Mouse (Mus musculus) cerebellum, adult (tissue): ENCODE results near the gene Gch1.

Experiments used
- ATAC-seq: cut with Nextera tagmentation; 2 replicates; pipeline ENCODE4 v1.9.2; 2017; ENCODE audit warnings: mild to moderate bottlenecking, moderate library complexity, mixed read lengths; ENCODE audit not compliant: insufficient number of reproducible peaks, low FRiP score, low TSS enrichment

The Gch1 gene

DNA sequence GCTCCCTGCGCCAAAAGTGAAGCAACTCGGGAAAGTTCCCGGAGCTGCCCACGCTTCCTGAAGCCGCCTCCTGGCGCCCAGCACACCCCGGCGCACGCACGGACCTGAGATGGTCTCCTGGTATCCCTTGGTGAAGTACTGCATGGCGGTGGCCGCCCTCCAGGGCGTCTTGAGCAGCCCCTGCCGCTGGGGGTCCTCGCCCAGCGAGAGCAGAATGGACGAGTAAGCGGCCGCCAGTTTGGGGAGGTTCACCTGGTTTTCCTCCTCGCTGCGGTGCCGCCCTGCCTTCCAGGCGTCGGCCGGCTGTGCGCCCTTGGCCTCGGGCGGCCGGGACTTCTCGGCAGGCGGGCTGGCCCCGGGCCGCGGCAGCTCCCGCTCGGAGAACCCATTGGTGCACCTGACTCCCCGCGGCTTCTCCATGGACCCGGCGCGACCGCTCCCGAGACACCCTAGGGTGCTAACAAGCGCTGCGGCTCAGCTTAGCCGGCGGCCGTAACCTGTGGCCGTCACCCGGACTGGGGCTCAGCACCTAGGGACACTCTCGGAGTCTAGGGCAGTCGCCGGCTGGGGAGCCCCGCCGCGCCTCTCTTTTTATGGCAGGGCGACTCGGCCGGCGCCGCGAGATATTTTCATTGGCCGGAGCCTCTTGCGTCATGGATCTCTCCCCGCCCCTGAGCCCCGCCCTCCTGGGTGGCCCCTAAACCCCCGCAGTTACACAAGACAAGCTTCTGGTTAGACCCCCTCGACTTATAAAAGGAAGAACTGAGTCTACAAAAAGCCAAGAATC is at the start of gene Gch1:
TSS of gene Gch1 (minus strand) at position 566 of the 787 bp plus-strand sequence.
- ATAC-seq, result peak; percentile 71

DNA sequence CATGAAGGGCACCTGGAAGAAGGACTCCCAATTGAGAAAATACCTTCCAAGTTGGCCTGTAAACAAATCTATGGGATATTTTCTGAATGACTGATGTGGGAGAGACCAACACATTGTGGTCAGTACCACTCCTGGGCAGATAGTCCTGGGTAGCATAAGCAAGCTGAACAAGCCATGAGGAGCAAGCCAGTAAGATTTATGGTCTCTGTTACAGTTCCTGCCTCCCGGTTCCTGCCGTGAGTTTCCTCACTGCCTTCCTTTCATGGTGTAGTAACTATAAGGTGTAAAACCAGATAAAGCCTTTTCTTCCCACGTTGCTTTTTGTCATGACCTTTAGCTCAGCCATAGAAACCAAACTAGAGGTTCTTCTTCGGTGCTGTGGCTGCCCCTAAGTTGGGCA is 48.1 kb upstream of the Gch1 start:
- ATAC-seq, result no peak

DNA sequence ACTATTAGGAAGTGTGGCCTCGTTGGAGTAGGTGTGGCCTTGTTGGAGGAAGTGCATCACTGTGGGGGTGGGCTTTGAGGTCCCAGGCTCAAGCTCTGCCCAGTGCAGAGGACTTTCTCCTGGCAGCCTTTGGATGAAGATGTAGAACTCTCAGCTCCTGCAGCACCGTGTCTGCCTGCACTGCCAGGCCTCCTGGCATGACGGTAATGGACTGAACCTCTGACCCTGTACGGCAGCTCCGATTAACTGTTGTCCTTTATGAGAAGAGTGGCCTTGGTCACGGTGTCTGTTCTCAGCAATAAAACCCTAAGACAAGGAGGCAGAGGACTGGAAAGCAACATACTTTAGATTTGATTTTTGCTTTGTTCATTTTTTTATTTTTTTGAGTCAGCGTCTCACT is 47.3 kb upstream of the Gch1 start:
- ATAC-seq, result no peak

DNA sequence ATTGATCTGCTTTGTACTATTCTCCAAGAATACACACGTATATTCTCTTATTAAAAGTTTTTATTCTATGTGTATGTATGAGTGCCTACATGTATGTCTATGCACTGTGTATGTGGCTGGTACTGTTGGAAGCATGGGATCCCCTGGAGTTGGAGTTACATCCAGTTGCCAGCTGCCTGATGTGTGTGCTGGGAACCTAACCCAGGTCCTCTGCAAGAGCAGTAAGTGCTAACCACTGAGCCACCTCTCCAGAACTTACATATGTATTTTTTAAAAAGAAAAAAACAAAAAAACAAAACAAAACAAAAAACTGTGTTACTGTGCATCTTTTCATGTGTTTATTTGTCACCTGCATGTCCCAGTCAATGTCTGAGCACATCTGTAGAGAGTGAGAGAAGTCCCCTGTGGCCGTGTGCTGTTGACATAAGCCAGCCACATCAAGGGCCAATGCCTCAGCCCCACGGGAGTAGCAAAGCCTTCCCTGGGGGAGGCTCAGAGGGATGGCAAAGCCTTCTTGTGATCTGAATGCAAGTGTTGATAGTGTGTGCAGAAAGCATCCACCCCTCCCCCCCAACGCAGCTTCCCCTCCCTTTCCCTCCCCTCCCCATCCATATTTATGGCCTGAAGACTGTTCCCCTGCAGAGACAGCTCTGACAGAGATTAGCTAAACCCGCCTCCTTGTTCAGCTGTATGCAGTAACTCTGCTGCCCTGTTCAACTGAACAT is 45.5 kb upstream of the Gch1 start:
- ATAC-seq, result no peak

DNA sequence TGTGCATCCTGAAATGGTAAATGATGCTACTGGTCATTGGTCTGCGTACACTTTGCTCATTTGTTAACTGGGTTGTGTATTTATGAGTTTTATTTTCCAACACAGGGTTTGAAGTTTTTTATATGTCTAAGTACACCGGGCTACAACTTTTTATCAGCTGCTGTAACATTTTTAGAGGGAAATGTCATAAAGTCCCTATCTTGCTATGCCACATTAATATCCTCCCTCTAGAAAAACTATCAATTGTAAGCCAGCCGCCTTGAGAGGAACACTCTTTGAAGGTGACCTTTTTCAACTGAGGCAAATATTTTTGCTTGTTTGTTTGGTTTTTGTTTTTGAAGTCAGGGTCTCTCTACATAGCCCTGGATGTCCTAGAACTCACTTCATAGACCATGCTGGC is 44.8 kb upstream of the Gch1 start:
- no peak for ATAC-seq

DNA sequence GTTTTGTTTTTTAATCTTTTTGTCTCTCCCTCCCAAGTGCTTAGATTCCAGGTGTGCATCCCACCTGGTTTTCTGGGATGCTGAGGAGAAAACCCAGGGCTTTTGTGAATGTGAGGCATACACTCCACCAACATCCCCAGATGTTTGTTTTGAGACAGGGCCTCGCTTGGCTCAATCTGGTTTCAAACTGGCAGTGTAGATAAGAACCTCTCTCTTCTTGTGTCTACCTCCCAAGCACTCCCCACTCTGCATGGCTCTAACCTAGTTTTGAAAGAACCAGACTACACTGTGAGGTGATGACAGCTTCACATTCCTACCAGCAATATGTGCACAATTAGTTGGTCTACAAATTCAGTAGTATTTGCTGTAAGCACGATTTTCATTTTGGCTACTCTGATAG is 44.4 kb upstream of the Gch1 start:
- no peak for ATAC-seq

DNA sequence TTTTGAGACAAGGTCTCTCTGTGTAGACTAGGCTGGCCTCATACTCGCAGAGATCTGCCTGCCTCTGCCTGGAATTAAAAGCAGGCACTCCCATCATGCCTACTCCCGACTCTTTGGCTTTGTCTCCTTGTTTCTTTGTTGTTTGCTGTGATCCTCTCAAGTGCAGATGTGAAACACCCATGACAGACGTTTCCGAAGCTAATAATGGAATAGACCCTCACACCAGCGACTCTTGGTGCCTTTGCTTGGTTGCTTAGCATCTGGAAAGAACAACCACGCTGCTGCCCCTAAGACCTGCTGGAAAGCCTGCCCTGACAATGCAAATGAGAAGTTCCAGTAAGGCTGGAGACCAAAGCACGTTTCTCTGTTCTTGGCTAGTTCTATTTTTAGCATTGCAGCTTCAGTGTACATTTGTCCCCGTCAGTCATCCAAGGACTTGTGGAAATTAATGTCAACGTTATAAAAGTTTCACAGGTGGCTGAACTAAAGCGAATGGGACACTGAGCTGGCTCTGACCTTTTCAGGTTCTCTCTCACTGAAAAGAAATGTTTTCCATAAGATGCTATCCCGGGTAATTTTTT is 40.7 kb upstream of the Gch1 start:
- no peak for ATAC-seq

DNA sequence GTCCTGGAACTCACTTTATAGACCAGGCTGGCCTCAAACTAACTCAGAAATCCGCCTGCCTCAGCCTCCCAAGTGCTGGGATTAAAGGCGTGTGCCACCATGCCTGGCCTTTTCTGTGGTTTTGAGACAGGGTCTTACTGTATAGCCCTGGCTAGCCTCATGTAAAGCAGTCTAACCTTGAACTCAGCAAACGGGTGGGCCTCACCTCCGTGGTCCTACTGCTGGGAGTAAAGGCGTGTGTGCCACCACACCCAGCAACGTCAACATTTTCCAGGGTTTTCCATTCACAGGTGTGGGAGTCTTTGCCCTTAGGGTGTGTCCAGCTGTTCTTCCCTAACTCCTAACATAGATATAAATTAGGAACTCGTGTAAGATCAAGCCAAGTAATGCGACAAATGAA is 36.7 kb upstream of the Gch1 start:
- ATAC-seq, result no peak

DNA sequence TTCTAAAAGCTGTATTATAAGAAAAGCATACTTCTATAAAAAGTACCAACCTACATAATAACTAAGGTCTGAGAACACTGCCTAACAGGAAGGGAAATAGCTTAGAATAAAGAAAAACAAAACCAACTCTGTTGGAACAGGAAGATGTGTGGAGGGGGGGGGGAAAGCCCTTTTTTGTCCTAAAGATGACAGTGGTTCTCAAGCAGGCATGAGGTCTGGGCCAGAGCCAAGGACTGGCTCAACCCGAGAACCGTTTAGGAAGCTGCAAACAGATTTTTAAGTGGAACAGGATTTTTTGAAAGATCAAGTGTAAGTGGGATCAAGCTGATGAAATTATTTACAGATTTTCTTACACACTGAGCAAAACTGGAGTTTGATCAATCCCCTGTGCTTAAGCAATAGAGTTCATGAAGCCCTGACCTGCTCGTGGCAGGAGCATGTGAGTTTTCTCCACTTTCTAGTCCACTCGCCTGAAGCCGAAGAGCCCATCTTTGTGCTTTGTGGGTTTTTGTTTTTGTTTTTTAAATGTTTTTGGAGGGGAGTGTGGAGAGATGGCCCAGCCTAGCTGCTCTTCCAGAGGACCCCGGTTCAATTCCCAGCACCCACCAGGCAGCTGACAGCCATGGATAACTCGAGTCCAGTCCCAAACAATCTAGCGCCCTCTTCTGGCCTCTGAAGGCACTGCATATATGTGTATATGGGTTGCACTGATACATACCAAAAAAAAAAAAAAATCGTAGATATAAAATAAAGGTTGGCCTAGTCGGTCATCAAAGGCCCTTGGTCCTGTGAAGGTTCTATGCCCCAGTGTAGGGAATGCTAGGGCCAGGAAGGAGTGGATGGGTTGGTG is 35.5 kb upstream of the Gch1 start:
- no peak for ATAC-seq

DNA sequence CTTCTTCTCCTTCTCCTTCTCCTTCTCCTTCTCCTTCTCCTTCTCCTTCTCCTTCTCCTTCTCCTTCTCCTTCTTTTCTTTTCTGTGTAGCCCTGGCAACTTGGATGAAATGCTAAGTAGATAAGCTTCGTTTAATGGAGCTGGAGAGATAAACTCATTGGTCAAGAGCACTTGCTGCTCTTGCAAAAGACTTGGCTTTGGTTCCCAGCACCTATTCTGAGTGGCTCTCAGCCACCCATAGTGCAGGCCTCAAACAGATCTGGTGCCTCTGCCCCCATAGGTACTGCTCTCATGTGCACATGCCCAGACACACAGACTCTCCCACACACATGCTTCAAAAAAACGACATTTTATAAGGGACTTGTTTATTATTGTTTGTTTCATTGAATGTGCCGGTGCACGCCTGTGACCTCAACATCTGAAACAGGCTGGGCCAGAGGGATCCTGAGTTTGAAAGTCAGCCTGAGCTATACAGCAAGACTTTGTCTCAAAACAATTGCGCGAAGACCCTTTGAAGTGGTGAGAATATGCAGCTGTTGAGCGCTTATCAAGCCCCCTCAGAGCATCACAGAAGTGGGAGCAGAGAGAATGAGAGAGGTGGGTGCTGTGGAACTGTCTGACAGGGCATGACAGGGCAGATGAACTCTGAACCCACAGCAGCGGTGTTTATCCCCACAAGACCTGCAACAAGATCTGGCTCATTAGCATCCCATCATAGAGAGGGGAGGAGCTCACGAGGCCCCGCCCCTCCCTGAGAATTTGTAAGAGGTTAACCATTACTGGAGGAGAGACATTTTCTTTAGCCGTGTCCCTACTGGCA is 33.6 kb upstream of the Gch1 start:
- no peak for ATAC-seq

DNA sequence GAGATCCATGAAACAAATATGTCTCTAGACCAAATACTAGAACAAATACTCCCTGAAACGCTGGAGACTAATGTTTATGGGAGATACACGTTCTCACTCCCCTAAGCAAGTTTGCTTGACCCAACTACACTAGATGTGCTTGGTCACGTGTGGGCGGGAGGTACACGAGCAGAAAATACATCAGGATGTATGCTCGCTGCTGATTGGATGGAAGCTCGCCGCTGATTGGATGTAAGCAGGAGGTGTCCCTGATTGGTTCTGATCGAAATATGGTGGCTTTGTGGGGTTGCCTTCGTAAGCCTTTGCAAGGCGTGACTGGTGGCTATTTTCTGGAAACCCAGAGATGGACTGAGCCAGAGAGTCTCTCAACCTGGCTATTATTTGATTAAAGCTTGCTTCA is 32.4 kb upstream of the Gch1 start:
- no peak for ATAC-seq

DNA sequence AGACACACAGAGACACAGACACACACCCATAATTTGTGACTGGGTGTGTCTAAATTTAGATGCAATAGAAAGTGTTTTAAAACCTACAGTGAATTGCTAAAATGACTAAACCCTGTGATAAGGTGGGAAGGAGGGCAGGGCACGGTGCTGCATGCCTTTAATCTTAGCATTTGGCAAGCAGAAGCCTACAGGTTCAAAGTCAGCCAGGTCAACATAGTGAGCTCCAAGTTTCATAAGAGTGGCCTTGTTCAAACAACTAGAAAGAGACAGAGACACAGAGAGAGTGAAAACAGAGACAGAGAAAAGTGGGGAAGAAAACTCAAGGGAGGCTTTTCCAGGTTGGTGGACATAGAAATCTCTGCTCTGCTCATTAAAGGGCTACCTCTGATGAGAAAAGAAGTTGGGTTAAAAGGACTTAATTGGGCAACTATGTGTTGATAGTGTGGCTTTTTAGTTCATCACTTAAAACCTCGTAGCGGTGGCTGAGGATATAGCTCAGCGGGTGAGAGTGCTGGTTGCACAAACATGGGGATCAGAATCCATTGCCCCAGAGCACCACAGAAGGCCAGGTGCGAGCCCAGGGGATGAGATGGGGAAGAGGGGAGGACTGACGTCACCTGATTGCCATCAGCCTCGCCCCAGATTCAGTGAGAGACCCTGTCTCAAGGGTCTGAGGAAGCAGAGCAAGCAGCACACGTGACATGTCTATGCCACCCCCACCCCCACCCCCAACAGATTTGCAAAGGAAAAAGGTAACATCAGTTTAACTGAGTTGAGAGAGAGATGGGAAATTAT is 31.2 kb upstream of the Gch1 start:
- ATAC-seq, result no peak

DNA sequence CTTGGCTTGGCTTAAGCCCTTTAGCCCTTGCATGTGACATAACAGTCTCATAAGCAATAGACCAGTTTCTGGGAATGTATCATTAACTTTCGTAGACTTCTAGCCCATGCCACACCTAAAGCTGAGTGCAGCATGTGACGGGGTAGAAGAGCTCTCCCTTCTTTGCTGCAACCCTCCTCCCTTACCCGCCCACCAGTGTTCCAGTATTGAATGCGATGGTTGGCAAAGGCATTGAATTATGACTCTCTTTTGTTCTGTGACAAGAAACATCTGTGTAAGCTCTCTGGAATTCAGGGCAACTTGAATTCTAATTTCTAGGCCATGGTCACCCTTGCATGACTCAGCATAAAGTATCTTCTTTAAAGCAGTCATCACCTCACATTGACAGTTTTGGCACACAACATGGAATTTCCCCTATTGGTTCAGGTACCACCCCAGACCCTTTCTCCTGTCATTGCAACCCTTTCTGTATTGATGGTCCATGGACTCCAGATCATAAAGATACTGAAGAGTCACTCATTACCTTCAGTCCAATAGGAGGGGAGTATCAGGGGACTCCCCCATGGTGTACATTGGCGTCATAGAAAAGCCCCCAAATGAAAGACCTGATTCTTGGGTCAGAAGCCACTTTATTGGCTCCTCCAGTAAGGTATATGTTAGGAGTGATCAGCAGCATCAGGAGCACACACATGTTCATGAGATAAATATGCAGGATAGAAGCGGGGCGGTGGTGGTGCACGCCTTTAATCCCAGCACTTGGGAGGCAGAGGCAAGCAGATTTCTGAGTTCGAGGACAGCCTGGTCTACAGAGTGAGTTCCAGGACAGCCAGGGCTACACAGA is 29.8 kb upstream of the Gch1 start:
- ATAC-seq, result no peak

DNA sequence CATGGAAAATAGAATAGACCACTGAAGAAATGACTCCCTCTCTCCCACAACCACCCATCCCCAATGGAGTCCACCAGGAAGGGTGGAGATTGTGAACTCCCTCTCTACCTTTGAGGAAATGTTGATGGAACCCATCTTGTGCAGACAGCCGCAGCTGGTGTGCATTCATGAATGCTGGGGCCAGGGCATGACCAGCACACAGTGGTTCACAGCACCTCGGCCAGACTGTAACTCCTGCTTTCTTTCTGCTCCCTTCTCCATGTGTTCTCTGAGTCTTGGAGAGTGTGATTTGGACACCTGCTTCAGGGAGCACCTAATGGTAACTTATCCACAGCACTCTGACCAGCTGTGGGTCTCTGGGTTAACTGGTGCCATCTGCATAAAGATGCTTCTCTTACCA is 27.3 kb upstream of the Gch1 start:
- ATAC-seq, result no peak

DNA sequence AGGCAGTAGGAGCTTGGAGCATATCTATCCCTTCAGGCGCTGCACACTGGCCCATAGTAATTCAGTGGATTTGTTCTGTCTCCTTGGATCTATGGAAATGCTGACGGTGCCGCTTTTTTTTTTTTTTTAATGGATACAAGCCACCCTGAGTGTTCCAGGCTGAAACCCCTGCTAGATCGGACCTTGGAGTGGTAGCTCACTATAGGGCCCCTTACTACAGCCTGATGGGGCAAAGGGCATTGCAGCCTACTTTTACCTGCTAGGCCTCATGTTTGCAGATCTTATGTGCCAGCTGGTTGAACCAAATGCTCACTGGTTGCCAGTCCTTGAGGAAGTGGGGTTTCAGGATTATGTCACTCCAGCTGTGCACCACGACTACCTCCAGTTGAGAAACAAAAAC is 25.2 kb upstream of the Gch1 start:
- ATAC-seq, result no peak

DNA sequence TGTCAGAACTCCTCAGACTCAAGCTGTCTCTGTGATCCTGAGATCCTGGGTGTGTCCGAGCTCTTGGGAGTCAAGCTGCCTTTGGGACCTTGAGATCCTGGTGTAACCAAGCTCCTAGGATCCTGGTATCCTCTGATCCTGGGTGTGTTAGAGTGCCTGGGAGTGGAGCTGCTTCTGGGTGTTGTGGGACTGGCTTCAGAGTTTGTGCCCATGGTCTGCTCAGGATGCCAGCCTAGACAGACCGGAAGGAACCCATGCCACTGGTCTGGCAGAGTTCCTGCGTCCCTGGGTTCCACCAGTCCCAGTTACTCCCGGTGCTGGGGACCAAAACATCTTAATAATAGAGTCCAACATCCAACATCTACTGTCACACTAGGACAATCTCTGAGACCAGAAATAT is 24.1 kb upstream of the Gch1 start:
- ATAC-seq, result no peak

DNA sequence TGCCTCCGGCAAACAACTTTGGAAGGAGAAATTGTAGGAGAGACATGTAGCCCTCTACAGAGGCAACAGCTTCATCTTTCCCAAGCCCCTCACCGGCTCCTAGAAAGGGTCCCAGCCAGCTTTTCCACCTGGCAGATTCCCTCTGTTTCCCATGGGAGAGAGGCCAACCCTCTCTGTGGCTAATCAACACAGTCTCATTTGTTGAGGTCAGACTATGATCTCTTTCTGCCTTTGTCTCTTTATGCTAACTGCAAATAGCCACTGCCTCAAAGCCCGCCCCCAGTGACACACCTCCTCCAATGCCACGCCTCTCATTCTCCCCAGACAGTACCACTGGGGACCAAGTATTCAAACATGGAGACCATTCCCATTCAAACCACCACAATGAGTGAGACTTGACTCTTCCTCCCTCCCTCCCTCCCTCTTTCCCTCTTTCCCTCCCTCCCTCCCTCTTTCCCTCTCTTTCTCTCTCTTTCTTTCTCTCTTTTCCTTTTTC is 20.5 kb upstream of the Gch1 start:
- ATAC-seq, result no peak
